Mouse (Mus musculus): ENCODE data around the gene Rnf126.

DNA sequence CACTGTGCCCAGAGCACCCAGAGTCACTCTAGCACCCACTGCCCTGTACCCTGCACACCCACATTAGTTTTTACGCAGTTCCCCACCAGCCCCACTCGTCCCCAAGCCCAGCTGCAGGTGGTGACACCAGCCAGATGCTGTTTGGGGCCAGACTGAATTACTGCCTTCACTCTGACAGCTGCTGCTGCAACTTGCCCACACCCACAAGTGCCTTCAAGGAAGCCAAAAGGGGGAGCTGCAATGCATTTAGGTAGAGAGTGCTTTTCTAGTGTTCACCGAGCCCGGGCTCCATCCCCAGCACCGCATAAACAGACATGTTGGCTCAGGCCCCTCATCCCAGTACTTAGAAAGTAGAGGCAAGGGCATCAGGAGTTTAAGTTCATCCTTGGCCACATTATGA is 15.2 kb upstream of the Rnf126 start:
- TF ChIP-seq GATA1 (IDR thresholded peaks at IDR 0.05; ENCODE audit: low read length) (no peak), TAL1 (IDR thresholded peaks at IDR 0.05; ENCODE audit: low read length) (no peak)

All from erythroblast, embryonic 14.5 days (primary cell).